Mouse (Mus musculus) kidney, adult 2 months (tissue): ENCODE results near the gene Zfp646. TPM values are rescaled to one million over a fixed set of nuclear protein-coding genes. Genes with fewer than 3 reads are reported as not detected.

Experiments
- DNase-seq: peaks from one replicate; pipeline ENCODE4 v3.0.0; 2021
- H3K27ac ChIP-seq: fragments of 200-500 bp; 2 replicates; pipeline ENCODE4 v1.5.1; 2012; ENCODE audit warnings: low read depth, low read length, control low read depth, inconsistent platforms; ENCODE audit not compliant: insufficient read depth
- H3K27me3 ChIP-seq: fragments of 200-500 bp; replicated peaks from 2 replicates; pipeline ENCODE4 v1.6.1; 2012; ENCODE audit warnings: mild to moderate bottlenecking, moderate library complexity, low read length, inconsistent platforms; ENCODE audit not compliant: control insufficient read depth, insufficient read depth
- H3K36me3 ChIP-seq: fragments of 200-500 bp; 2 replicates; pipeline ENCODE4 v1.6.1; 2012; ENCODE audit warnings: mild to moderate bottlenecking, moderate library complexity, low read length, inconsistent platforms; ENCODE audit not compliant: control insufficient read depth, insufficient read depth
- H3K4me1 ChIP-seq: fragments of 200-500 bp; 2 replicates; pipeline ENCODE4 v1.6.1; 2011; ENCODE audit warnings: low read length; ENCODE audit not compliant: control insufficient read depth, insufficient read depth
- H3K4me3 ChIP-seq: fragments of 200-500 bp; 2 replicates; pipeline ENCODE4 v1.5.1; 2011; ENCODE audit warnings: mild to moderate bottlenecking, low read depth, low read length, control low read depth; ENCODE audit not compliant: insufficient read depth
- CTCF ChIP-seq: fragments of 200-500 bp; conservative IDR thresholded peaks from 2 replicates; pipeline ENCODE4 v1.5.1; 2011; ENCODE audit warnings: low read depth, mild to moderate bottlenecking, control low read depth, low read length, moderate library complexity, mixed read lengths; ENCODE audit not compliant: insufficient read depth, insufficient read length
- POLR2A ChIP-seq: fragments of 200-500 bp; IDR thresholded peaks from one replicate; pipeline ENCODE4 v1.6.1; 2011; ENCODE audit warnings: low read depth, low read length, control low read depth
- WGBS: fragments of 180-500 bp; shearing (Covaris S2); methylation state at CpG from one replicate; pipeline ENCODE4 v1.1.7; 2018; 5-methylcytosine and 5-hydroxymethylcytosine counted together
- polyA plus RNA-seq: library from polyadenylated mRNA; depleted of rRNA; stranded (reverse); fragments of >200 nt; gene quantifications from 2 replicates; pipeline ENCODE4 v1.2.3, GENCODE M21; 2012

Gene Zfp646
- polyA plus RNA-seq, 1 experiment = 11.9 TPM

- H3K36me3 ChIP-seq = no peaks in the 10 kb centered on the region
- no peak for TF ChIP-seq CTCF
- TF ChIP-seq POLR2A = no peak
- H3K27me3 ChIP-seq = no peaks in the 10 kb centered on the region
- DNase-seq = no peak
- H3K4me3 ChIP-seq = no peak overlapping the region
- H3K4me1 ChIP-seq = no peaks in the 10 kb centered on the region; the same call in 1 of the 2 replicates
- no peak overlapping the region for H3K27ac ChIP-seq
- 86% methylated on average over 2 of the region's 2 CpGs for WGBS
Measured at GRCm38 (mm10) chr7:127901772-127902171, 25.8 kb downstream of the Zfp646 start.

GRCm38 (mm10) chr7:127903971-127904796, 28.2 kb downstream of the Zfp646 start, which contains the start of gene Bckdk:
Gene Bckdk, plus strand, starts transcription at chr7:127904082.
- WGBS = 5% methylated on average over 38 of the region's 38 CpGs
- H3K4me1 ChIP-seq = no peaks in the 10 kb centered on the region; the same call in 1 of the 2 replicates
- no peak for TF ChIP-seq CTCF
- no peak for TF ChIP-seq POLR2A
- H3K27me3 ChIP-seq = no peaks in the 10 kb centered on the region
- peaks cover 1% of the 10 kb centered on the region; the same call in 1 of the 2 replicates for H3K36me3 ChIP-seq
- H3K27ac ChIP-seq = peak within 1 kb of the TSS; percentile 26
- H3K4me3 ChIP-seq = peak within 1 kb of the TSS; percentile 68
- DNase-seq = peak; percentile 84

DNA sequence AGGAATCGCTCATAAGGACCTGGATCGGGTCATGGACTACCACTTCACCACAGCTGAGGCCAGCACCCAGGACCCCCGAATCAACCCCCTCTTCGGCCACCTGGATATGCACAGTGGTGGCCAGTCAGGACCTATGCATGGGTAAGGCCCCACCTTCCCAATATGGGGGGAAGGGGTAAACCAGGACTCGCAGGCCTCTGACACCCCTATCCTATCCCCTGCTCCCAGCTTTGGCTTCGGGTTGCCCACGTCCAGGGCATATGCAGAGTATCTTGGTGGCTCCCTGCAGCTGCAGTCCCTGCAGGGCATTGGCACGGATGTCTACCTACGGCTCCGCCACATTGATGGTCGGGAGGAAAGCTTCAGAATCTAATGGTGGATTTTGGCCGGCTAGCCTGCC, 31.9 kb downstream of the Zfp646 start:
- Histone ChIP-seq H3K4me3 (no peak overlapping the region), H3K4me1 (peaks cover 2% of the 10 kb centered on the region; the same call in 1 of the 2 replicates), H3K36me3 (peaks cover 1% of the 10 kb centered on the region; the same call in 1 of the 2 replicates), H3K27ac (no peak overlapping the region), H3K27me3 (no peaks in the 10 kb centered on the region)
- TF ChIP-seq CTCF = no peak
- no peak for TF ChIP-seq POLR2A
- no peak for DNase-seq
- WGBS = 96% methylated on average over 12 of the region's 12 CpGs

GRCm38 (mm10) chr7:127908656-127909055, 32.6 kb downstream of the Zfp646 start:
- H3K4me1 ChIP-seq = peaks cover 5% of the 10 kb centered on the region; the same call in 1 of the 2 replicates
- DNase-seq = peak; percentile 49
- no peaks in the 10 kb centered on the region for H3K27me3 ChIP-seq
- H3K36me3 ChIP-seq = peaks cover 1% of the 10 kb centered on the region; the same call in 1 of the 2 replicates
- no peak overlapping the region for H3K4me3 ChIP-seq
- WGBS = 55% methylated on average over 4 of the region's 4 CpGs
- TF ChIP-seq POLR2A (no peak), CTCF (no peak)
- peak overlapping the region; percentile 35; the same call in 1 of the 2 replicates for H3K27ac ChIP-seq

DNA sequence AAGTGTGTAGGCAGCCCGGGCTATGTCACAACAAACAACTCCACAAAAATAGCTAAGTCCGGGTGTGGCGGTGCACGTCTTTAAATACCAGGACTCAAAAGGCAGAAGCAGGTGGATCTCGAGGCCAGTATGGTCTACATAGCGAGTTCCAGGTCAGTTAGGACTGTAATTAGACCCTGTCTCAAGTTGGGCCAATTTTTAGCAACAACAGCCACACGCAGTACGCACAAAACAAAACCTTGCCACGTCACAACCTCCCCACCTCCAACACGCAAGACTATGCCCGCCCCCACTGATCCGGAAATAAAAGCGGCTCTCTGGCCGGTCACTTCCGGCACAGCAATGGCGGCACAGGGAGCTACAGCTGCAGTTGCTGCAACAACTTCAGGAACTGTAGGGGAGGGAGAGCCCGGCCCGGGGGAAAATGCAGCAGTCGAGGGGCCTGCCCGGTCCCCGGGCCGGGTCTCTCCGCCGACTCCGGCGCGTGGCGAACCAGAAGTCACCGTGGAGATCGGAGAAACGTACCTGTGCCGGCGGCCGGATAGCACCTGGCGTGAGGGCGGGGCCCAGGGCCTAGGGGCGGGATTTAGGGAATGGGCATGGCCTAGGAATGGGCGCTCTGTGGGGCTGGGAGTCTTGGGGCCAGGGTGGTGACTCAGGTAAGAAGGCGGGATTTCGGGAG, 36.3 kb downstream of the Zfp646 start, which contains the start of gene Kat8:
Gene Kat8 (plus strand): TSS at position 327 of the 682 bp plus-strand sequence.
- Histone ChIP-seq H3K27me3 (no peaks in the 10 kb centered on the region), H3K4me3 (peak within 1 kb of the TSS; percentile 81), H3K4me1 (peaks cover 5% of the 10 kb centered on the region; the same call in 1 of the 2 replicates), H3K36me3 (peaks cover 1% of the 10 kb centered on the region; the same call in 1 of the 2 replicates), H3K27ac (peak within 1 kb of the TSS; percentile 98)
- peak; percentile 96 for DNase-seq
- TF ChIP-seq CTCF (no peak), POLR2A (peak; percentile 75)
- WGBS = under 1% methylated on average over 40 of the region's 40 CpGs

GRCm38 (mm10) chr7:127912938-127913337, 36.9 kb downstream of the Zfp646 start:
- Histone ChIP-seq H3K27ac (peak overlapping the region; percentile 18; the same call in 1 of the 2 replicates), H3K4me1 (peaks cover 5% of the 10 kb centered on the region; the same call in 1 of the 2 replicates), H3K4me3 (peak overlapping the region; percentile 81), H3K27me3 (no peaks in the 10 kb centered on the region), H3K36me3 (no peaks in the 10 kb centered on the region; the same call in 1 of the 2 replicates)
- TF ChIP-seq POLR2A (no peak), CTCF (no peak)
- DNase-seq = no peak
- 17% methylated on average over 4 of the region's 4 CpGs for WGBS
